Mouse (Mus musculus): ENCODE data around the gene Ggct.

DNA sequence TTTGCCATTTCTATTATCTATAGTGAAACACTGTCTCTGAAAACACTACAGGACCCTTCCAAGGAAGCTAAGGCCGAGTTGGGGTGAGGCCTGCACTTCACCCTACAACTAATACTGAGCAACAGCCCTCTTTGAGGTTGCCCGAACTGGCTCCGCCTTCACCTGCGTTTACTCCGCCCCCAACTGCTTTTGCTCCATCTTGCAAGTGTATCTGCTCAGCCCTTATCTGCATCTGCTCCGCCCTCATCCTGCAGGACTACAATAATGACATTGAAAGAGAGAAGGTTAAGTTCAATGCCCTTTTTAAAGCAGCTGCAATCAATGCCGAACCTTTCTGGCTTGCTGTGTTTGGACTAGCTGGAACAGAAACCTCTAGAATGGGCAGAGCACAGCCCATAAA, 29.1 kb upstream of the Ggct start:
- no peak for TF ChIP-seq CTCF (IDR thresholded peaks at IDR 0.05; ENCODE audit: borderline replicate concordance, insufficient read depth, low read depth, low read length)
- no peak for TF ChIP-seq POLR2A (IDR thresholded peaks at IDR 0.05; ENCODE audit: borderline replicate concordance, insufficient read depth, low read length)
